Mouse (Mus musculus): ENCODE results near the gene Abl2. TPM values are rescaled to one million over a fixed set of nuclear protein-coding genes. Genes with fewer than 3 reads are reported as not detected.

Gene Abl2
- total and polyA plus RNA-seq, 3 experiments, result 4.7 to 25.7 (median 22.1) TPM

GRCm38 (mm10) chr1:156629984-156630383, 71.4 kb downstream of the Abl2 start:
- 87% methylated on average over 8 of the region's 8 CpGs for WGBS
- Histone ChIP-seq H3K4me3 (no peak overlapping the region), H3K9ac (ENCODE audit: low read depth, low read length) (no peak overlapping the region), H3K36me3 (ENCODE audit: control insufficient read depth, insufficient read depth, low read length) (no peaks in the 10 kb centered on the region), H3K4me1 (ENCODE audit: control insufficient read depth, insufficient read depth, low read length) (no peaks in the 10 kb centered on the region; the same call in 1 of the 2 replicates), H3K27ac (no peak overlapping the region), H3K79me2 (replicated peaks; ENCODE audit: control insufficient read depth, insufficient read depth, low read length) (no peaks in the 10 kb centered on the region), H3K27me3 (ENCODE audit: control insufficient read depth, insufficient read depth, low read length) (no peaks in the 10 kb centered on the region)
- TF ChIP-seq CTCF (IDR thresholded peaks at IDR 0.05), result no peak
- TF ChIP-seq POLR2A (IDR thresholded peaks at IDR 0.05; ENCODE audit: insufficient read depth, low read depth, low read length), result no peak
- TF ChIP-seq EP300 (IDR thresholded peaks at IDR 0.05; ENCODE audit: insufficient read depth, low read depth, low read length), result no peak
- DNase-seq, result no peak
- intact Hi-C loops (cut with DNase I), result loop anchor here (1.0 to 5.0 kb wide), 4 partner anchors 48 to 543 kb away; no protein-coding TSS in a partner anchor

- intact Hi-C loops (cut with DNase I), result loop anchor here (5.0 kb wide), 3 partner anchors 49 to 544 kb away; no protein-coding TSS in a partner anchor
- H3K27ac ChIP-seq, result no peak overlapping the region
- no peak overlapping the region for H3K9ac ChIP-seq (ENCODE audit: low read depth, low read length)
- TF ChIP-seq CTCF (IDR thresholded peaks at IDR 0.05), result peak; percentile 61
- no peak for TF ChIP-seq POLR2A (IDR thresholded peaks at IDR 0.05; ENCODE audit: insufficient read depth, low read depth, low read length)
- H3K4me1 ChIP-seq (ENCODE audit: control insufficient read depth, insufficient read depth, low read length), result no peaks in the 10 kb centered on the region; the same call in 1 of the 2 replicates
- no peaks in the 10 kb centered on the region for H3K27me3 ChIP-seq (ENCODE audit: control insufficient read depth, insufficient read depth, low read length)
- H3K4me3 ChIP-seq, result no peak overlapping the region
- DNase-seq, result no peak
- no peaks in the 10 kb centered on the region for H3K79me2 ChIP-seq (replicated peaks; ENCODE audit: control insufficient read depth, insufficient read depth, low read length)
- no peaks in the 10 kb centered on the region for H3K36me3 ChIP-seq (ENCODE audit: control insufficient read depth, insufficient read depth, low read length)
Measured at GRCm38 (mm10) chr1:156630965-156631364, 72.4 kb downstream of the Abl2 start.

- H3K9ac ChIP-seq (ENCODE audit: low read depth, low read length), result no peak overlapping the region
- H3K79me2 ChIP-seq (replicated peaks; ENCODE audit: control insufficient read depth, insufficient read depth, low read length), result no peaks in the 10 kb centered on the region
- no peaks in the 10 kb centered on the region for H3K36me3 ChIP-seq (ENCODE audit: control insufficient read depth, insufficient read depth, low read length)
- peak; percentile 84 for TF ChIP-seq CTCF (IDR thresholded peaks at IDR 0.05)
- TF ChIP-seq EP300 (IDR thresholded peaks at IDR 0.05; ENCODE audit: insufficient read depth, low read depth, low read length), result 0 out of 2 replicates have a peak, but pooled peaks have one; percentile 14
- TF ChIP-seq POLR2A (IDR thresholded peaks at IDR 0.05; ENCODE audit: insufficient read depth, low read depth, low read length), result no peak
- no peak overlapping the region for H3K27ac ChIP-seq
- WGBS, result 75% methylated on average over 10 of the region's 10 CpGs
- H3K4me3 ChIP-seq, result no peak overlapping the region
- H3K4me1 ChIP-seq (ENCODE audit: control insufficient read depth, insufficient read depth, low read length), result no peaks in the 10 kb centered on the region; the same call in 1 of the 2 replicates
- peak in 1 of 2 experiments; percentile 40 for DNase-seq
- intact Hi-C loops (cut with DNase I), result loop anchor here (1.0 to 5.0 kb wide), 5 partner anchors 51 to 546 kb away; no protein-coding TSS in a partner anchor
- H3K27me3 ChIP-seq (ENCODE audit: control insufficient read depth, insufficient read depth, low read length), result no peaks in the 10 kb centered on the region
Measured at GRCm38 (mm10) chr1:156633095-156633494, 74.5 kb downstream of the Abl2 start.

- no peak for TF ChIP-seq EP300 (IDR thresholded peaks at IDR 0.05; ENCODE audit: insufficient read depth, low read depth, low read length)
- TF ChIP-seq POLR2A (IDR thresholded peaks at IDR 0.05; ENCODE audit: insufficient read depth, low read depth, low read length), result no peak
- no peak for TF ChIP-seq CTCF (IDR thresholded peaks at IDR 0.05)
- Histone ChIP-seq H3K79me2 (replicated peaks; ENCODE audit: control insufficient read depth, insufficient read depth, low read length) (no peaks in the 10 kb centered on the region), H3K27ac (no peak overlapping the region), H3K27me3 (ENCODE audit: control insufficient read depth, insufficient read depth, low read length) (no peaks in the 10 kb centered on the region), H3K9ac (ENCODE audit: low read depth, low read length) (no peak overlapping the region), H3K36me3 (ENCODE audit: control insufficient read depth, insufficient read depth, low read length) (no peaks in the 10 kb centered on the region), H3K4me3 (no peak overlapping the region), H3K4me1 (ENCODE audit: control insufficient read depth, insufficient read depth, low read length) (no peaks in the 10 kb centered on the region; the same call in 1 of the 2 replicates)
- intact Hi-C loops (cut with DNase I), result no loop called here
- WGBS, result 90% methylated on average over 2 of the region's 2 CpGs
- no peak for DNase-seq
Measured at GRCm38 (mm10) chr1:156635148-156635547, 76.6 kb downstream of the Abl2 start.

- WGBS, result 81% methylated on average over 5 of the region's 5 CpGs
- Histone ChIP-seq H3K36me3 (ENCODE audit: control insufficient read depth, insufficient read depth, low read length) (no peaks in the 10 kb centered on the region), H3K27me3 (ENCODE audit: control insufficient read depth, insufficient read depth, low read length) (no peaks in the 10 kb centered on the region), H3K9ac (ENCODE audit: low read depth, low read length) (no peak overlapping the region), H3K27ac (no peak overlapping the region), H3K4me1 (ENCODE audit: control insufficient read depth, insufficient read depth, low read length) (no peaks in the 10 kb centered on the region; the same call in 1 of the 2 replicates), H3K79me2 (replicated peaks; ENCODE audit: control insufficient read depth, insufficient read depth, low read length) (no peaks in the 10 kb centered on the region), H3K4me3 (no peak overlapping the region)
- DNase-seq, result no peak
- TF ChIP-seq CTCF (IDR thresholded peaks at IDR 0.05) (no peak), EP300 (IDR thresholded peaks at IDR 0.05; ENCODE audit: insufficient read depth, low read depth, low read length) (no peak), POLR2A (IDR thresholded peaks at IDR 0.05; ENCODE audit: insufficient read depth, low read depth, low read length) (no peak)
- intact Hi-C loops (cut with DNase I), result no loop called here
Measured at GRCm38 (mm10) chr1:156639455-156639854, 80.9 kb downstream of the Abl2 start.

GRCm38 (mm10) chr1:156640577-156640976, 82.0 kb downstream of the Abl2 start:
- intact Hi-C loops (cut with DNase I), result loop anchor here (1.0 kb wide), 1 partner anchor 36 kb away; no protein-coding TSS in a partner anchor
- no peak for TF ChIP-seq EP300 (IDR thresholded peaks at IDR 0.05; ENCODE audit: insufficient read depth, low read depth, low read length)
- peak; percentile 65 for TF ChIP-seq CTCF (IDR thresholded peaks at IDR 0.05)
- TF ChIP-seq POLR2A (IDR thresholded peaks at IDR 0.05; ENCODE audit: insufficient read depth, low read depth, low read length), result no peak
- Histone ChIP-seq H3K27me3 (ENCODE audit: control insufficient read depth, insufficient read depth, low read length) (no peaks in the 10 kb centered on the region), H3K9ac (ENCODE audit: low read depth, low read length) (no peak overlapping the region), H3K36me3 (ENCODE audit: control insufficient read depth, insufficient read depth, low read length) (no peaks in the 10 kb centered on the region), H3K79me2 (replicated peaks; ENCODE audit: control insufficient read depth, insufficient read depth, low read length) (no peaks in the 10 kb centered on the region), H3K27ac (no peak overlapping the region), H3K4me3 (no peak overlapping the region), H3K4me1 (ENCODE audit: control insufficient read depth, insufficient read depth, low read length) (no peaks in the 10 kb centered on the region; the same call in 1 of the 2 replicates)
- 70% methylated on average over 4 of the region's 4 CpGs for WGBS
- DNase-seq, result no peak

Data from heart, adult 2 months (tissue).